Mouse (Mus musculus) CD4-positive helper T cell, adult 2 months (primary cell): ENCODE results near the gene Plxna1.

Source experiments
- DNase-seq: peaks from one replicate; pipeline ENCODE4 v3.0.0-alpha.2; 2012; ENCODE audit warnings: low read depth, missing footprints, low spot score

Plxna1 gene

GRCm38 (mm10) chr6:89361418-89362280 is 771 bp downstream of the Plxna1 start:
- peak; percentile 34 for DNase-seq

GRCm38 (mm10) chr6:89360709-89361417 is 1.6 kb downstream of the Plxna1 start:
- no peak for DNase-seq

GRCm38 (mm10) chr6:89359771-89360708 is 2.4 kb downstream of the Plxna1 start:
- no peak for DNase-seq

GRCm38 (mm10) chr6:89359192-89359591 is 3.2 kb downstream of the Plxna1 start:
- no peak for DNase-seq

GRCm38 (mm10) chr6:89355661-89356060 is 6.8 kb downstream of the Plxna1 start:
- DNase-seq = no peak

- peak; percentile 19 for DNase-seq
Measured at GRCm38 (mm10) chr6:89354726-89355125, 7.7 kb downstream of the Plxna1 start.

- no peak for DNase-seq
Measured at GRCm38 (mm10) chr6:89354076-89354475, 8.3 kb downstream of the Plxna1 start.

GRCm38 (mm10) chr6:89353101-89353500 is 9.3 kb downstream of the Plxna1 start:
- no peak for DNase-seq

- no peak for DNase-seq
Measured at GRCm38 (mm10) chr6:89351441-89352137, 10.8 kb downstream of the Plxna1 start.

- no peak for DNase-seq
Measured at GRCm38 (mm10) chr6:89350520-89350919, 11.9 kb downstream of the Plxna1 start.

- no peak for DNase-seq
Measured at GRCm38 (mm10) chr6:89350037-89350515, 12.3 kb downstream of the Plxna1 start.

- DNase-seq = no peak
Measured at GRCm38 (mm10) chr6:89348363-89348762, 14.1 kb downstream of the Plxna1 start.

GRCm38 (mm10) chr6:89347792-89348191 is 14.6 kb downstream of the Plxna1 start:
- no peak for DNase-seq

- no peak for DNase-seq
Measured at GRCm38 (mm10) chr6:89345855-89346254, 16.6 kb downstream of the Plxna1 start.

GRCm38 (mm10) chr6:89345486-89345785 is 17.0 kb downstream of the Plxna1 start:
- no peak for DNase-seq

GRCm38 (mm10) chr6:89344613-89345485 is 17.6 kb downstream of the Plxna1 start:
- DNase-seq = peak; percentile 15

- no peak for DNase-seq
Measured at GRCm38 (mm10) chr6:89341981-89342380, 20.4 kb downstream of the Plxna1 start.

- no peak for DNase-seq
Measured at GRCm38 (mm10) chr6:89339447-89339846, 23.0 kb downstream of the Plxna1 start.

- DNase-seq = no peak
Measured at GRCm38 (mm10) chr6:89338733-89339132, 23.7 kb downstream of the Plxna1 start.

- DNase-seq = no peak
Measured at GRCm38 (mm10) chr6:89337574-89337973, 24.8 kb downstream of the Plxna1 start.
